Mouse (Mus musculus): ENCODE data around the gene Cacna2d4. TPM values are rescaled to one million over a fixed set of nuclear protein-coding genes. Genes with fewer than 3 reads are reported as not detected.
A peak's percentile ranks its signal among the peaks of the same experiment; 100 is the strongest.

Cacna2d4 gene
- polyA plus RNA-seq, 1 experiment from 2014 or later, result not detected

GRCm38 (mm10) chr6:119321752-119322151, 85.4 kb downstream of the Cacna2d4 start:
- 76% methylated on average over 7 of the region's 7 CpGs for WGBS
- Histone ChIP-seq H3K27me3 (ENCODE audit: insufficient read depth, poor library complexity, severe bottlenecking) (peaks cover 60% of the 10 kb centered on the region), H3K27ac (no peak overlapping the region), H3K9me3 (no peaks in the 10 kb centered on the region), H3K4me3 (no peak overlapping the region), H3K4me1 (0 out of 2 replicates have a peak, but pooled peaks cover 5% of the 10 kb centered on the region), H3K36me3 (no peaks in the 10 kb centered on the region)
- DNase-seq (ENCODE audit: low spot score), result no peak

- DNase-seq (ENCODE audit: low spot score), result no peak
- H3K27me3 ChIP-seq (ENCODE audit: insufficient read depth, poor library complexity, severe bottlenecking), result peaks cover 90% of the 10 kb centered on the region
- no peak overlapping the region for H3K27ac ChIP-seq
- 50% methylated on average over 10 of the region's 10 CpGs for WGBS
- peaks cover 25% of the 10 kb centered on the region for H3K4me1 ChIP-seq
- no peak overlapping the region for H3K4me3 ChIP-seq
- H3K36me3 ChIP-seq, result no peaks in the 10 kb centered on the region
- no peaks in the 10 kb centered on the region for H3K9me3 ChIP-seq
These were observed 88.5 kb downstream of the Cacna2d4 start for GRCm38 (mm10) chr6:119324776-119325175.

- 63% methylated on average over 6 of the region's 6 CpGs for WGBS
- no peak overlapping the region for H3K4me3 ChIP-seq
- H3K27me3 ChIP-seq (ENCODE audit: insufficient read depth, poor library complexity, severe bottlenecking), result peaks cover 98% of the 10 kb centered on the region
These were observed 89.7 kb downstream of the Cacna2d4 start for GRCm38 (mm10) chr6:119325978-119326377.

GRCm38 (mm10) chr6:119326541-119326940, 90.2 kb downstream of the Cacna2d4 start:
- 7% methylated on average over 7 of the region's 7 CpGs for WGBS
- H3K36me3 ChIP-seq, result no peaks in the 10 kb centered on the region
- H3K9me3 ChIP-seq, result no peaks in the 10 kb centered on the region
- H3K27me3 ChIP-seq (ENCODE audit: insufficient read depth, poor library complexity, severe bottlenecking), result peaks cover 98% of the 10 kb centered on the region
- DNase-seq (ENCODE audit: low spot score), result no peak
- no peak overlapping the region for H3K27ac ChIP-seq
- no peak overlapping the region for H3K4me3 ChIP-seq
- H3K4me1 ChIP-seq, result peaks cover 42% of the 10 kb centered on the region

More at GRCm38 (mm10) chr6:119325978-119326377, 89.7 kb downstream of the Cacna2d4 start:
- H3K9me3 ChIP-seq, result no peaks in the 10 kb centered on the region
- no peaks in the 10 kb centered on the region for H3K36me3 ChIP-seq
- DNase-seq (ENCODE audit: low spot score), result no peak
- H3K4me1 ChIP-seq, result peaks cover 37% of the 10 kb centered on the region
- no peak overlapping the region for H3K27ac ChIP-seq

- Histone ChIP-seq H3K4me3 (peak overlapping the region; percentile 56; the same call in 1 of the 2 replicates), H3K27ac (no peak overlapping the region), H3K36me3 (no peaks in the 10 kb centered on the region), H3K9me3 (no peaks in the 10 kb centered on the region), H3K27me3 (ENCODE audit: insufficient read depth, poor library complexity, severe bottlenecking) (peaks cover 100% of the 10 kb centered on the region), H3K4me1 (peaks cover 52% of the 10 kb centered on the region)
- DNase-seq (ENCODE audit: low spot score), result no peak
- 8% methylated on average over 11 of the region's 11 CpGs for WGBS
These were observed 92.3 kb downstream of the Cacna2d4 start for GRCm38 (mm10) chr6:119328521-119329115.

- Histone ChIP-seq H3K9me3 (no peaks in the 10 kb centered on the region), H3K27me3 (ENCODE audit: insufficient read depth, poor library complexity, severe bottlenecking) (peaks cover 100% of the 10 kb centered on the region), H3K4me3 (peak overlapping the region; percentile 56), H3K4me1 (peaks cover 57% of the 10 kb centered on the region), H3K27ac (no peak overlapping the region), H3K36me3 (no peaks in the 10 kb centered on the region)
- WGBS, result 4% methylated on average over 8 of the region's 8 CpGs
- DNase-seq (ENCODE audit: low spot score), result no peak
These were observed 92.9 kb downstream of the Cacna2d4 start for GRCm38 (mm10) chr6:119329215-119329714.

- no peak for DNase-seq (ENCODE audit: low spot score)
- Histone ChIP-seq H3K27me3 (ENCODE audit: insufficient read depth, poor library complexity, severe bottlenecking) (peaks cover 100% of the 10 kb centered on the region), H3K4me1 (peaks cover 57% of the 10 kb centered on the region), H3K27ac (no peak overlapping the region), H3K9me3 (no peaks in the 10 kb centered on the region), H3K36me3 (no peaks in the 10 kb centered on the region), H3K4me3 (peak overlapping the region; percentile 56)
- 13% methylated on average over 6 of the region's 6 CpGs for WGBS
These were observed 93.6 kb downstream of the Cacna2d4 start for GRCm38 (mm10) chr6:119329936-119330335.

- under 1% methylated on average over 30 of the region's 31 CpGs for WGBS
- H3K27ac ChIP-seq, result no peak within 1 kb of the TSS
- peak within 1 kb of the TSS; percentile 56 for H3K4me3 ChIP-seq
- DNase-seq (ENCODE audit: low spot score), result no peak
- H3K27me3 ChIP-seq (ENCODE audit: insufficient read depth, poor library complexity, severe bottlenecking), result peaks cover 100% of the 10 kb centered on the region
- peaks cover 57% of the 10 kb centered on the region for H3K4me1 ChIP-seq
- no peaks in the 10 kb centered on the region for H3K36me3 ChIP-seq
- no peaks in the 10 kb centered on the region for H3K9me3 ChIP-seq
These were observed 94.2 kb downstream of the Cacna2d4 start, which contains the start of gene Lrtm2 for GRCm38 (mm10) chr6:119330506-119330905. TSS of gene Lrtm2 (minus strand) at chr6:119330766.

GRCm38 (mm10) chr6:119332111-119332510, 95.8 kb downstream of the Cacna2d4 start:
- no peak overlapping the region for H3K27ac ChIP-seq
- 6% methylated on average over 1 of the region's 1 CpGs for WGBS
- H3K4me1 ChIP-seq, result peaks cover 62% of the 10 kb centered on the region
- DNase-seq (ENCODE audit: low spot score), result no peak
- H3K27me3 ChIP-seq (ENCODE audit: insufficient read depth, poor library complexity, severe bottlenecking), result peaks cover 87% of the 10 kb centered on the region
- no peaks in the 10 kb centered on the region for H3K9me3 ChIP-seq
- no peaks in the 10 kb centered on the region for H3K36me3 ChIP-seq
- no peak overlapping the region for H3K4me3 ChIP-seq

- Histone ChIP-seq H3K27me3 (ENCODE audit: insufficient read depth, poor library complexity, severe bottlenecking) (peaks cover 76% of the 10 kb centered on the region), H3K27ac (no peak overlapping the region)
- DNase-seq (ENCODE audit: low spot score), result no peak
These were observed 96.9 kb downstream of the Cacna2d4 start for GRCm38 (mm10) chr6:119333202-119333601.

GRCm38 (mm10) chr6:119333831-119334230, 97.5 kb downstream of the Cacna2d4 start:
- H3K4me1 ChIP-seq, result peaks cover 60% of the 10 kb centered on the region
- peaks cover 70% of the 10 kb centered on the region for H3K27me3 ChIP-seq (ENCODE audit: insufficient read depth, poor library complexity, severe bottlenecking)
- WGBS, result 27% methylated on average over 3 of the region's 3 CpGs
- DNase-seq (ENCODE audit: low spot score), result no peak
- no peak overlapping the region for H3K4me3 ChIP-seq
- no peaks in the 10 kb centered on the region for H3K36me3 ChIP-seq
- no peaks in the 10 kb centered on the region for H3K9me3 ChIP-seq
- H3K27ac ChIP-seq, result no peak overlapping the region

More at GRCm38 (mm10) chr6:119333202-119333601, 96.9 kb downstream of the Cacna2d4 start:
- Histone ChIP-seq H3K9me3 (no peaks in the 10 kb centered on the region), H3K36me3 (no peaks in the 10 kb centered on the region), H3K4me1 (peaks cover 62% of the 10 kb centered on the region), H3K4me3 (no peak overlapping the region)
- WGBS, result 14% methylated on average over 3 of the region's 3 CpGs

GRCm38 (mm10) chr6:119336124-119336523, 99.8 kb downstream of the Cacna2d4 start:
- Histone ChIP-seq H3K27ac (no peak overlapping the region), H3K27me3 (ENCODE audit: insufficient read depth, poor library complexity, severe bottlenecking) (peaks cover 47% of the 10 kb centered on the region), H3K36me3 (no peaks in the 10 kb centered on the region), H3K4me3 (no peak overlapping the region), H3K9me3 (no peaks in the 10 kb centered on the region), H3K4me1 (peaks cover 37% of the 10 kb centered on the region)
- no peak for DNase-seq (ENCODE audit: low spot score)
- WGBS, result 54% methylated on average over 7 of the region's 7 CpGs

GRCm38 (mm10) chr6:119337287-119337686, 101.0 kb downstream of the Cacna2d4 start:
- Histone ChIP-seq H3K4me3 (no peak overlapping the region), H3K36me3 (no peaks in the 10 kb centered on the region), H3K4me1 (peaks cover 32% of the 10 kb centered on the region), H3K9me3 (no peaks in the 10 kb centered on the region), H3K27me3 (ENCODE audit: insufficient read depth, poor library complexity, severe bottlenecking) (peaks cover 36% of the 10 kb centered on the region), H3K27ac (no peak overlapping the region)
- DNase-seq (ENCODE audit: low spot score), result no peak
- WGBS, result 79% methylated on average over 3 of the region's 3 CpGs
